Mouse (Mus musculus) hindbrain, embryonic 15.5 days (tissue): ENCODE results near the gene Smarcb1. TPM values are rescaled to one million over a fixed set of nuclear protein-coding genes. Genes with fewer than 3 reads are reported as not detected.

Experiments used
- ATAC-seq: fragments of 200-750 bp; cut with Nextera tagmentation; 2 replicates; pipeline ENCODE4 v1.8.0; 2017; ENCODE audit warnings: low read depth, moderate number of reproducible peaks, moderate TSS enrichment; ENCODE audit not compliant: low FRiP score
- H3K27ac ChIP-seq: fragments of 300-500 bp; sonication (generic); replicated peaks from 2 replicates; pipeline ENCODE4 v1.5.1; 2015; ENCODE audit warnings: mild to moderate bottlenecking, inconsistent platforms
- H3K27me3 ChIP-seq: fragments of 300-500 bp; sonication (generic); 2 replicates; pipeline ENCODE4 v1.6.1; 2015; ENCODE audit warnings: control low read depth, inconsistent platforms
- H3K36me3 ChIP-seq: fragments of 300-500 bp; sonication (generic); 2 replicates; pipeline ENCODE4 v1.6.1; 2015; ENCODE audit warnings: control low read depth, inconsistent platforms
- H3K4me1 ChIP-seq: fragments of 300-500 bp; sonication (generic); replicated peaks from 2 replicates; pipeline ENCODE4 v1.6.1; 2015; ENCODE audit warnings: control low read depth, inconsistent platforms
- H3K4me2 ChIP-seq: fragments of 300-500 bp; sonication (generic); 2 replicates; pipeline ENCODE4 v1.6.1; 2015; ENCODE audit warnings: moderate library complexity, mild to moderate bottlenecking, inconsistent platforms
- H3K4me3 ChIP-seq: fragments of 300-500 bp; sonication (generic); 2 replicates; pipeline ENCODE4 v1.5.1; 2015; ENCODE audit warnings: mild to moderate bottlenecking, inconsistent platforms
- H3K9ac ChIP-seq: fragments of 300-500 bp; sonication (generic); 2 replicates; pipeline ENCODE4 v1.6.1; 2015; ENCODE audit warnings: inconsistent platforms
- H3K9me3 ChIP-seq: fragments of 300-500 bp; sonication (generic); 2 replicates; pipeline ENCODE4 v1.6.1; 2016; ENCODE audit warnings: control low read depth, inconsistent platforms
- WGBS: fragments of 180-500 bp; shearing (Covaris S2); methylation state at CpG from one replicate; pipeline ENCODE4 v1.1.7; 2015; 5-methylcytosine and 5-hydroxymethylcytosine counted together
- polyA plus RNA-seq: library from polyadenylated mRNA; unstranded; fragments of >200 nt; fragmentation: Nextera tagmentation; extraction: Ambion mirVana; gene quantifications from 2 replicates; pipeline ENCODE4 v1.2.1, GENCODE M21; 2015

The Smarcb1 gene
- polyA plus RNA-seq = 251 and 263 TPM in 2 replicates

DNA sequence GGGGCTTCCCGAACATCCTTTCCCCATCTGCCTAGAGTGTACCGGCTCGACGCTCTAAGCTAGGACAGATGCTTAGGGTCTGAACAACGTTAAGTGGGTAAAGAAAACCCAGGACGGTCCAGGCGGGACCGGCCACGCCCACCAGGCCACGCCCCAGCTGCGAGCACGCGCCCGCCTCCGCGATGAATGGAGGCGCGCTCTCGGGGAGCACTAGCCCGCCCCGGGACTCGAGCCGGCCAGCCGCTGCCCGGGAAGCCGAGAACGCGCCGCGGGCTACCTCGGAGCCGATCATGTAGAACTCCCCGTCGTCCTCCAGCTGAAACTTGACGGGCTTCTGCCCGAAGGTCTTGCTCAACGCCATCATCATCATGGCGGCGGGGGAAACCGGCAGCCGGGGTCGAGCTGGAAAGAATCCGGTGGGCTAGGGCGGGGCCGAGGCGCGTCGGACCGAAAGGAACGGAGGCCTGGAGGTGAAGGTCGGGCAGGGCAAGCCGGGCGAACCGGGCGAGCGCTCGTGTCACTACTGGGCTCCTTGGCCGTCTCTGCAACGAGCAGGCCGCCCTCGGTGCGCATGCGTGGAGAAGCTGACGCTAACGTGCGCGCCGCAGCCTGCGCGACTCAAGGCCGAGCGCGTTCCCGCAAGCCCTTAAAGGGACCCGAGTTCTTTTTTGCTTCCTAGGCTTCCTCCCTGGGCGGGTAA, at the start of gene Smarcb1:
Gene Smarcb1, minus strand, starts transcription at position 592 of the 700 bp plus-strand sequence.
- WGBS = 0% methylated on average over 76 of the region's 76 CpGs
- Histone ChIP-seq H3K4me2 (peak within 1 kb of the TSS; percentile 81), H3K36me3 (peaks cover 2% of the 10 kb centered on the region), H3K27me3 (no peaks in the 10 kb centered on the region), H3K4me1 (peaks cover 41% of the 10 kb centered on the region), H3K4me3 (peak within 1 kb of the TSS; percentile 100), H3K27ac (peak within 1 kb of the TSS; percentile 99), H3K9me3 (no peaks in the 10 kb centered on the region), H3K9ac (peak within 1 kb of the TSS; percentile 100)
- ATAC-seq = peak; percentile 91

- Histone ChIP-seq H3K9ac (no peak within 1 kb of the TSS), H3K27ac (no peak within 1 kb of the TSS), H3K9me3 (no peaks in the 10 kb centered on the region), H3K4me1 (peaks cover 15% of the 10 kb centered on the region), H3K4me3 (peak within 1 kb of the TSS; percentile 7; the same call in 1 of the 2 replicates), H3K4me2 (peak within 1 kb of the TSS; percentile 47), H3K36me3 (no peaks in the 10 kb centered on the region), H3K27me3 (peaks cover 4% of the 10 kb centered on the region; the same call in 1 of the 2 replicates)
- 24% methylated on average over 20 of the region's 20 CpGs for WGBS
- no peak for ATAC-seq
Observed at GRCm38 (mm10) chr10:75954381-75954811, 33.0 kb upstream of the Smarcb1 start, which contains the start of gene Gm5134. Gene Gm5134 (plus strand): TSS chr10:75954514.

DNA sequence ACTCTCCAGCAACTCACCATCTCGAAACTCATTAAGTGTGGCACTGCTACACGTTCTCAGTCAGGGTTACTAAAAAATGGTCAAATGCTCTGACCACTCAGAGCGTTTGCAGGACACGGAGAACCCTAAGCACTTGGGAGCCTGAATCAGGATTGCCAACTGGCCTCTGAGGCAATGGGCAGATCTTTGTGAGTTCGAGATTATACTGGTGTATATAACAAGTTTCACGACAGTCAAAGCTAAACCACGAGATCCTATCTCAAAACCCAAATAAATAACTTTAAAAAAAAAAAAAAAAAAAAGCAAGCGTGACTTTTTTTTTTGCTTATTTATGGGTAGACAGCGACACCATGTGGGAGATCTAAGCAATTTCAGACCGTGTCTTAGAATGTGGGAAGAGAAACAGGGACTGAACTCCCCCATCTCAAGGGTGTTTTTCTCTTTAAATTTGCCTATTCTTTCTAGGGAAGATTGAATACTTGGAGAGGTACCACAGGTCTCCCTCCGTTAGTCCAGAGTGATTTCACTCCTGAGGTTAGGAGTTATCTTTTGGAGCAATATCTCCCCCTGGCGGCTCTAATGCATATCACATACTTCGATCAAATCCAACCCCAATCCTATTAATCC, 30.1 kb upstream of the Smarcb1 start:
- H3K27me3 ChIP-seq = peaks cover 6% of the 10 kb centered on the region; the same call in 1 of the 2 replicates
- 0 out of 2 replicates have a peak, but pooled peaks have one; percentile 21 for ATAC-seq
- H3K9ac ChIP-seq = peak overlapping the region; percentile 39; the same call in 1 of the 2 replicates
- H3K9me3 ChIP-seq = no peaks in the 10 kb centered on the region
- H3K4me2 ChIP-seq = peak overlapping the region; percentile 74
- no peaks in the 10 kb centered on the region for H3K36me3 ChIP-seq
- WGBS = 4% methylated on average over 13 of the region's 13 CpGs
- peaks cover 15% of the 10 kb centered on the region for H3K4me1 ChIP-seq
- peak overlapping the region; percentile 36 for H3K4me3 ChIP-seq
- no peak overlapping the region for H3K27ac ChIP-seq

DNA sequence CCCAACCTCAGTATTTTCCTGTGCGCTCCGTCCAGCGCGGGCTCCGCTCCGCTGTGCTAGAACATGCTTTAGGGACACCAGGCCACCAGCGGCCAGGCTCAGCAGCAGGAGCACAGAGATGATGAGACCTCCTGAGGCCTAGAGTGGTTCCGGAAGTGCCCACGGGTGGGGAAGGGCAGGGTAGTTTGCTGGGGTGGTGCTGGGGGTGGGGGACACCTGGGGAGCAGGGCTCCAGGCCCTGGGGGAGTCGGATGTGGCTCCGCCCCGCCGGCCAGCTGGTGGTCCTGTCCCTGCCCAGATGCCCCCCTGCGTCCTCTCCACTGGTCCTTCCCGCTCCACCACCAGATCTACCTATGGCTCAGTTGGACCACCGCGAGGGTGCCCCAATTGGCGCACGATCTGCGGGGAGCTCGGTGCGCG, 29.4 kb upstream of the Smarcb1 start:
- Histone ChIP-seq H3K27ac (no peak overlapping the region), H3K4me2 (peak overlapping the region; percentile 74), H3K27me3 (peaks cover 6% of the 10 kb centered on the region; the same call in 1 of the 2 replicates), H3K4me3 (peak overlapping the region; percentile 36), H3K4me1 (peaks cover 15% of the 10 kb centered on the region), H3K36me3 (no peaks in the 10 kb centered on the region), H3K9me3 (no peaks in the 10 kb centered on the region), H3K9ac (peak overlapping the region; percentile 39)
- peak; percentile 57 for ATAC-seq
- 2% methylated on average over 20 of the region's 23 CpGs for WGBS

DNA sequence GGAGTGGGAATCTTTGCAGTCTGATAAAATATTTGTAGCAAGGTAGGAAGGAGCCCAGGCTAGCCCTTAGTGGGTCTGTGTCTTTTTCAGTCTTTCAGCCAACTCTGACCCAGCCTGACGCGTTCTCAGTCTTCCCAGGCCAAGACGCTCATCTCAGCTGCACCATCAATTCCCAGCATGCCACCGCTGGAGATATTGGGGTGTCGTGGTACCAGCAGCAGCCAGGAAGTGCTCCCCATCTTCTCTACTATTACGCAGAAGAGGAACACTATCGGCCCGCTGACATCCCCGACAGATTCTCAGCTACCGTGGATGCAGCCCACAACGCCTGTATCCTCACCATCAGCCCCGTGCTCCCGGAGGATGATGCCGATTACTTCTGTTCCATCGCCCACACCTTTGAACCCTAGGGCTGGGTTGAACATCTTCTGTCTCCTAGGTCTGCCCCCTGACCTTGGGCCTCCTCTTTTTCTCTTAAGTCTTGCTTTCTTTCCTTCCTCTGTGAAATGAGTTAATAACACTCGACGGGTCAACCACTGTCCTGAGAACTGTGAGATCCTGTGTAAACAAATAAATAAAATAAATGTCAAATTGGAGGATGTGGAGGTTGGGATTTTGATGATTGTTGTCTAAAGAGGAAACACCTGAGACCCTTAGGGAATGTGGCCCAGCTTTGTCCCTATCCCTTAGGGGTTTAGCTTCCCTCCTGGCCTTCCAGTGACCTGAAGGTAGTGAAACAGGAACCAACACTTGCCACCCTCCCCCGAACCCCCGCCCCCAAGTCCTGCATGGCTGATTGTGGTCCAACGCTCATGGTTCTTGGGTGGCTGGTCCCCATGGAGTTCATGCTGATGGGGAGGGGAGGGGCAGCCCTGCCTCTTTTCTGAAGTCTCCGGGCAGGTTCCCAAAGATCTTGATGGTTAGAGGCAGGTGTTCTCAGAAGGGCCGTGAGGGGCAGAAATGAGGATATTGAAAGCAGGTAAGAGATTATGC, 27.9 kb upstream of the Smarcb1 start:
- Histone ChIP-seq H3K4me2 (no peak overlapping the region), H3K27ac (no peak overlapping the region), H3K4me1 (peaks cover 18% of the 10 kb centered on the region), H3K9ac (no peak overlapping the region), H3K4me3 (no peak overlapping the region), H3K9me3 (no peaks in the 10 kb centered on the region), H3K36me3 (no peaks in the 10 kb centered on the region), H3K27me3 (peaks cover 6% of the 10 kb centered on the region; the same call in 1 of the 2 replicates)
- ATAC-seq = no peak
- 83% methylated on average over 22 of the region's 22 CpGs for WGBS

DNA sequence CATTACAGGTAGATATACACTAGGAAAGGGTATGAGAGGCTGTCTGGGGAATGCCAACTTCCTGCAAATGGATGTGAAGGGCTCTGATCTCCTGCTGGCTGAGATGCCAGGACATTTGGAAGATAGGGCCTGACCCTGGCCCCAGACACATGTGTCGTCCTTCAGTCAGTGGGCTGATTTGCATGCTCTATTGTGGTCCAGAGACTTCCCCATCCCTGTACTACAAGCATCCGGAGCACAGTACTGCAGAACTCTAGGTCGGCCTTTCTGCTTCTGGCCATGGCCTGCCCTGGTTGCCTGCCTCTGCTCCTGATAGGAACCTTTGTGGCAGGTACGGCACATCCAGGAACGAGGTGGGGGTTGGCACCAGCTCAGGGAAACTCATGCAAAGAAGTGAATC, 26.7 kb upstream of the Smarcb1 start:
- H3K4me3 ChIP-seq = no peak overlapping the region
- ATAC-seq = no peak
- no peak overlapping the region for H3K9ac ChIP-seq
- H3K4me1 ChIP-seq = peaks cover 22% of the 10 kb centered on the region
- WGBS = 82% methylated on average over 5 of the region's 5 CpGs
- H3K4me2 ChIP-seq = no peak overlapping the region
- H3K27me3 ChIP-seq = peaks cover 6% of the 10 kb centered on the region; the same call in 1 of the 2 replicates
- H3K36me3 ChIP-seq = no peaks in the 10 kb centered on the region
- no peaks in the 10 kb centered on the region for H3K9me3 ChIP-seq
- H3K27ac ChIP-seq = no peak overlapping the region

- Histone ChIP-seq H3K4me1 (peaks cover 15% of the 10 kb centered on the region), H3K27ac (no peak overlapping the region), H3K36me3 (no peaks in the 10 kb centered on the region), H3K4me2 (no peak overlapping the region), H3K9me3 (no peaks in the 10 kb centered on the region), H3K27me3 (peaks cover 4% of the 10 kb centered on the region; the same call in 1 of the 2 replicates), H3K4me3 (no peak overlapping the region), H3K9ac (no peak overlapping the region)
- 85% methylated on average over 7 of the region's 7 CpGs for WGBS
- ATAC-seq = no peak
Observed at GRCm38 (mm10) chr10:75945896-75946295, 24.5 kb upstream of the Smarcb1 start.

DNA sequence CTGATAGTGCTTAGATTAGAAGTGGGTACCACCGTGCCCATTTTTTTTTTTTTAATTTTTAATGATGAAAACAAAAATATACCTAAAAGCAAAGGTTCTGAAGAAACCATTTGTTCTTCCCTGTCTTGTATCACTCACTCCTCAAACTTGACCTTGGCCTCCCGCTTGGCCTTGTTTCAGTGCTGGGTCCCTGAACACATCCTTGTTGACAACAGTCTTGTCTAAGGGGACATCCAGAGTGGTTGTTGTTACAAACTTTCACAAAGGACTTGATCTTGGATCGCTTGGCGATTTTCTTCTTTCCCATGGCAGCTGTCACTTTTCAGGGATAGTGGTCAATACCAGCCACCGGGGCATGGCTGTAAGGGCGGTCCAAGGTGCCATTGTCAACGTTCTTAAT, 23.8 kb upstream of the Smarcb1 start:
- no peaks in the 10 kb centered on the region for H3K9me3 ChIP-seq
- ATAC-seq = no peak
- H3K4me3 ChIP-seq = no peak overlapping the region
- whole genome bisulfite sequencing = 92% methylated on average over 7 of the region's 7 CpGs
- no peak overlapping the region for H3K27ac ChIP-seq
- H3K4me2 ChIP-seq = no peak overlapping the region
- peaks cover 4% of the 10 kb centered on the region; the same call in 1 of the 2 replicates for H3K27me3 ChIP-seq
- H3K4me1 ChIP-seq = peaks cover 8% of the 10 kb centered on the region; the same call in 1 of the 2 replicates
- H3K36me3 ChIP-seq = no peaks in the 10 kb centered on the region
- H3K9ac ChIP-seq = no peak overlapping the region

- ATAC-seq = no peak
- Histone ChIP-seq H3K4me2 (no peak overlapping the region), H3K27ac (0 out of 2 replicates have a peak overlapping the region, but pooled peaks have one; percentile 25)
Observed at GRCm38 (mm10) chr10:75944066-75944772, 22.8 kb upstream of the Smarcb1 start.

DNA sequence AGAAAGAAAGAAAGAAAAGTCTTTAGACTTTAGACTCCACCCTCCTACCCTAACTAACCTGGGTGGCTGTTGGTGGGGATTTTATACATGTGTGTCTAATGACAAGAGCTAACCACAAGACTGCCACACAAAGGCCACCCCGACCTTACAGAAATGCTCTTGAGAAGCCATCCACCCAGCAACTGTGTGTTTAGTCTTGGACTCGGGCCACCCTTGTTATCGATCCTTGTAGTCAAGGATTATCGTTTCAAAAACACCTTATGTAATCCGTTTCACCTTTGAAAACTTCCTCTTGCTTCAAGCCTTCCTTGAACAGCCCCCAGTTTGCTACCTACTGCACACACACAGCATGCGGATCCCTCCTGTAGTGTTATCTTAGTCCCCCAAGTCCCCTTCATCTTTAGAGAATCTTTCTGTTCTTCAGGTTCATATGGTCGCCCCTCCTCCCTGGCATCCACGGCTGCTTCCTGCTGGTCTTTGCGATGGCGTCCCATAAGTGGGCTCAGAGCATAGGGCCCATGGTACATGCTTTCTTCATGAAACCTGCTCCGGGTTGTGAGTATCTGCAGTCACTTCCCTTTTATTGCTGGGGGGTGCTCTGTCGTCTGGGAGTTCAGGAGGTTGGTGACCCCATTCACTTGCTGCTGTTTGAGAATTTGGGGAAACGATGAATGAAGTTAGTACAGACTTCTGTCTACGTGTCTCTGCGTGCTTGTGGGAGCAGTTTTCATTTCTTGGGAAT, 21.5 kb upstream of the Smarcb1 start, which contains the start of gene Vpreb3:
Gene Vpreb3, plus strand, starts transcription at position 322 of the 742 bp plus-strand sequence.
- Histone ChIP-seq H3K27me3 (no peaks in the 10 kb centered on the region), H3K4me2 (no peak within 1 kb of the TSS), H3K4me3 (no peak within 1 kb of the TSS), H3K9me3 (no peaks in the 10 kb centered on the region), H3K9ac (no peak within 1 kb of the TSS), H3K27ac (no peak within 1 kb of the TSS), H3K36me3 (no peaks in the 10 kb centered on the region), H3K4me1 (peaks cover 8% of the 10 kb centered on the region; the same call in 1 of the 2 replicates)
- WGBS = 79% methylated on average over 15 of the region's 15 CpGs
- no peak for ATAC-seq

More at GRCm38 (mm10) chr10:75944066-75944772, 22.8 kb upstream of the Smarcb1 start:
- Histone ChIP-seq H3K27me3 (peaks cover 1% of the 10 kb centered on the region; the same call in 1 of the 2 replicates), H3K36me3 (no peaks in the 10 kb centered on the region), H3K4me3 (no peak overlapping the region), H3K9me3 (no peaks in the 10 kb centered on the region), H3K4me1 (peaks cover 8% of the 10 kb centered on the region; the same call in 1 of the 2 replicates), H3K9ac (no peak overlapping the region)
- 11% methylated on average over 11 of the region's 11 CpGs for WGBS
